Mouse (Mus musculus) liver, postnatal 0 days (tissue): ENCODE data around the gene Abhd17b.
"Not testable (repeated sequence)": the region's sequence is repeated elsewhere in the genome, so short reads cannot be mapped to it uniquely, and the experiment has no call there.

Experiments used
- CTCF ChIP-seq: sonication (generic); IDR thresholded peaks from 2 replicates; pipeline ENCODE4 v1.5.1; 2016; ENCODE audit warnings: antibody characterized with exemption, low read depth
- EP300 ChIP-seq: IDR thresholded peaks from 2 replicates; pipeline ENCODE4 v1.6.1; 2016; ENCODE audit warnings: antibody characterized with exemption, low read depth, mild to moderate bottlenecking

- TF ChIP-seq CTCF, EP300: not testable (repeated sequence)
Measured at GRCm38 (mm10) chr19:21628440-21628839, 24.5 kb upstream of the Abhd17b start.
